Mouse (Mus musculus) neutrophil, adult 5-6 weeks (primary cell): ENCODE results near the gene Zfp64. TPM values are rescaled to one million over a fixed set of nuclear protein-coding genes. Genes with fewer than 3 reads are reported as not detected.
"Not testable (repeated sequence)": the region's sequence is repeated elsewhere in the genome, so short reads cannot be mapped to it uniquely, and the experiment has no call there.

Experiments
- ATAC-seq: fragments of 151-379, 151-347 bp; 2 replicates; pipeline ENCODE4 v1.8.0; 2017; ENCODE audit warnings: mild to moderate bottlenecking, moderate TSS enrichment; ENCODE audit not compliant: insufficient number of reproducible peaks, poor library complexity, low FRiP score, severe bottlenecking; ENCODE audit errors: extremely low read depth
- total RNA-seq: library from RNA; stranded (forward); fragments of 200-1000 nt; gene quantifications from 2 replicates; pipeline ENCODE4 v1.2.3, GENCODE M21; 2017

The Zfp64 gene
- total RNA-seq, 1 experiment from 2014 or later: 14.3 TPM

- no peak for ATAC-seq
Measured at GRCm38 (mm10) chr2:168862694-168863093, 92.7 kb downstream of the Zfp64 start.

DNA sequence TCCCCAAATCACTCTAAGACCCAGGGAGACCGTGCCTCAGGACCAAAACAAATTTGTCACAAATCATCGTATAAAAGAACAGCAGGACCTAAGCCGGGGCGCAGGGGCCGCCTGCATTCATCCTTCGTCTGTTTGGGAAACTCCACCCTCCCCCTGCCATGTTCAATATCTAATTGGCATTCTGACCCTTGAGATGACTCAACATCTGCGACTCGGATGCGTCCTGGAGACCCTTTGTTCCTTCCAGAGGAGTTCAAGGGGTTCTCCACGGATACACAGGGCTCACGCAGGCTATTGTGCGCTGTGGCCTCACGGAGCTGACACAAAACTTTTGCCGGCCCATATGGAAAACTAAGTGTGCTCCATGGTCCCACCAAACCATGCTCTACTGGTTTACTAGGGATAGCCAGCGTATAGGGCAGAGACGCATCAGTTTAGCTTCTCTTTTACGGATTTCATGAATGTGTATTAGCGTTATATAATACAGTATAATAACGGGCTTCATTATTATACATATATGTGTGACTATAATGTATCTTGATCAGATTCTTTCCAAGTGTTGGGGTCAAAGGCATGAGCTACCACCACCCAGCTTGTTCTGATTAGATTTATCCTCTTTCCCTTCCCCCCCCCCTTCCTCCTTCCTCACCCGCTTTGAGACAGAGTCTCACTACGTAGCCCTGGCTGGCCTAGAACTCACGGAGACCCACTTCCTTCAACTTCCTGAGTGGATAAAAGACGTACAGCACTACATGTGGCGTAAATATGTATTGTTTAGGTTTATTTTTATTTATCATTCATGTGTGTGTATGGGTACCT is 94.3 kb downstream of the Zfp64 start:
- ATAC-seq: no peak

DNA sequence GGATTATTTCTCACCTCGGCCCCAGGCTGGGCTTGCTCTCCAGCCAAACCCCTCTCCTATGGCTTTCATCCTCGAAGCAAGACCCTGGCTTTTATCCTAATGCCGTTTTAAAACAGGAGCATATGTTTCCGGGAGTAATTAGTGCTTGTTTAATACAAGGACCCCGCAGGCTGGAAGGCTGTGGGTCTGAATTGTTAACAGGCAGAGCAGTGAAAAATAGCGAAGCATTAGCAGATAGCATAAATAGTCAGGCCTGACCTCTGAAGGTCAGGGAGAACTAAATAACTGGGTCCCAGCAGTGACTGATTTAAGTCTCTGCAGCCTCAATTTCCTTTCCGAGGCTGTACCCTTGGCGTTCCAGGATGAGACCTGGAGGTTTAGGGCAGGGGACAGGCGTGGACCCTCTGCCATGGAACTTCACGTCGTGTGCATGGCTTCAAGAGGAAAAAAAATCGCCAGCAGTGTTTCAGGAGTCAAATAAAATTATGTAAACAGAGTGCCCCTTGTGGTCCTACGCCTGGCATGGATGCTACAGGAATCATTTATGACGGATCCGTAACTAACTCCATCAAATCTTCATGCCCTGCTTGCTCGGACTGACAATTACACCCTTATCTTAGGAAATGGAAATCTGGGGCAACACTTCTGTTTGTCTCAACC is 95.2 kb downstream of the Zfp64 start:
- ATAC-seq: no peak

DNA sequence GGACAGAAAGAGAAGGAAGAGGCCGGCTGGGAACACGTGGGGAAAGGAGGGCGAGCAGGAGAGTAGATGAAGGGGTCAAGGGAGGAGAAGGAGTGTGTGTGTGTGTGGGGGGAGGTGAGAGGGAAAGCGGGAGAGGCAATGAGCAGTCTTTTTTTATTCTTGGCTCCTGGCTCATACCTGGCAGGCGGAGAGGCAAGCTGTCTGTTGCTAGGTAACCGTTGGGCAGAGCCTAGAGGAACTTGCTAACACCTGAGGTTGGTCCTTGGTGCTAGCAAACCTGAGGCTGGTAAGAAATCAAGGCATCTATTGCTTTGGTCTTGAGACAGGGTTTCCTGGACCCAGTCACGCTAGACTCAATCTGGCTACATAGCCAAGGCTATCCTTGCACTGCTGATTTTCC is 98.7 kb downstream of the Zfp64 start:
- ATAC-seq: no peak

DNA sequence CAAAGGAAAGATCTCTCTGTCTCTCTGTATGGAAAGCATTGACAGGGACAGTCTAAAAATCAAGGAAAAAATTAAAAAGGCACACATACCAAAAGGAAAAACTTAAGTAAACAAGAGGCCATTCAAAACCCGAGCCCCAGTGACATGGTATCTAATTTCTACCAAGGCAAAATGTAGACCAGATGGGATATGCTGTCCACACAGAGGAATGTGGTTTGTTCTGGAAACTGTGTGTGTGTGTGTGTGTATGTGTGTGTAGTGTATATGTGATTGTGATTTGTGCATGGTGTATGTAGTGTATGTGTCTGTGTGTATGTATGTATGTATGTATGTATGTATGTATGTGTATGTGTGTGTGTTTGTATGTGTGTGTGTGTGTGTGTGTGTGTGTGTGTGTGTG is 100.6 kb downstream of the Zfp64 start:
- ATAC-seq: no peak

- ATAC-seq: not testable (repeated sequence)
Measured at GRCm38 (mm10) chr2:168853869-168854268, 101.5 kb downstream of the Zfp64 start.

- ATAC-seq: no peak
Measured at GRCm38 (mm10) chr2:168851545-168851944, 103.8 kb downstream of the Zfp64 start.

GRCm38 (mm10) chr2:168848553-168848952 is 106.8 kb downstream of the Zfp64 start:
- no peak for ATAC-seq

DNA sequence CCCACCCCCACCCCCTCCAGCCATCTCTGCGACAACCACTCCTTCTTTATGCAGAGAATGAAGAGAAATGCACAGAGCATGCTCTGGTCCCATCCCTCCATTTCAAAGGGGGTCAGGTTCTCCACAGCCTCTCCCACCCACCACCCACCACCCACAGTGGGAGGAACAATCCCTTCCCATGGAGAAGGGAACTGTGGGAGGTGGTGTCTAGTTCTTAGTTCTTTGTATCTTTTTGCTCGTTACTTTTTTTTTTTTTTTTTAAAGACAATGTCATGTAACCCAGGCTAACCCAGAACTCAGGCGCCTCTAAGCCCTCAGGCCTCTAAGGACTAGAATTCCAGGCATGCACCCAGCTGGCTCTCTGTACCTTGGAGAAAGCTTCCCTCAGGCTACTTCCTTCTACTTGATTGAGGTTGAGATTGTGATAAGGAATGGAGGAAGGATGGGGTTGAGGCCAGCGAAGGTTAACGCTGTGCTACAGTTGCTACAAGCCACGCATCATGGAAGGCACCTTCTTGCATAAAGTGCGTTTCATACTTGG is 109.1 kb downstream of the Zfp64 start:
- no peak for ATAC-seq

Other genes with a start within 250 kb of the Zfp64 start
- gene Atp9a, start 213.2 kb downstream of the Zfp64 start, total RNA-seq: 0.12 and 0.70 TPM in 2 replicates
- gene Sall4, start 187.6 kb downstream of the Zfp64 start, total RNA-seq: not detected in 2 replicates